Mouse (Mus musculus): ENCODE results near the gene Wdr25. TPM values are rescaled to one million over a fixed set of nuclear protein-coding genes. Genes with fewer than 3 reads are reported as not detected.

Wdr25 gene
- polyA plus RNA-seq, 1 experiment from 2014 or later = 3.7 TPM

Other genes with a start within 250 kb of the Wdr25 start
- gene Degs2, start 191.3 kb upstream of the Wdr25 start, polyA plus RNA-seq (2014; fragmentation: Nextera tagmentation; extraction: Ambion mirVana) = 1.1 and 1.3 TPM in 2 replicates
- 15.7 and 17.6 TPM in 2 replicates for gene Yy1, start 100.7 kb upstream of the Wdr25 start, polyA plus RNA-seq (2014; fragmentation: Nextera tagmentation; extraction: Ambion mirVana)
- gene Slc25a29, start 57.7 kb upstream of the Wdr25 start, polyA plus RNA-seq (2014; fragmentation: Nextera tagmentation; extraction: Ambion mirVana) = 21.7 and 23.4 TPM in 2 replicates
- 14.1 and 17.3 TPM in 2 replicates for gene Slc25a47, start 57.6 kb upstream of the Wdr25 start, polyA plus RNA-seq (2014; fragmentation: Nextera tagmentation; extraction: Ambion mirVana)
- 101 and 113 TPM in 2 replicates for gene Wars, start 543 bp downstream of the Wdr25 start, polyA plus RNA-seq (2014; fragmentation: Nextera tagmentation; extraction: Ambion mirVana)
- gene Begain, start 174.6 kb downstream of the Wdr25 start, polyA plus RNA-seq (2014; fragmentation: Nextera tagmentation; extraction: Ambion mirVana) = 16.4 and 20.4 TPM in 2 replicates

Measured in forebrain, embryonic 14.5 days (tissue).